Comparison of ENCODE assay signal across 8 mouse cellular contexts in genomic region chr5:77266066-77266885, GRCm38 (mm10). TPM values are rescaled to one million over a fixed set of nuclear protein-coding genes. Genes with fewer than 3 reads are reported as not detected.
A peak's percentile ranks its signal among the peaks of the same experiment; 100 is the strongest.
DNase-seq lines count a peak whose midpoint lies in the region; ATAC-seq and TF ChIP-seq lines count a peak whose summit lies in the region.

No protein-coding gene starts in this region.

- peaks cover 46% of the 10 kb centered on the region for H3K79me3 ChIP-seq in C2C12 (ENCODE audit: low read depth)

- H3K79me2 ChIP-seq in C2C12 (ENCODE audit: control insufficient read depth, insufficient read depth): peaks cover 54% of the 10 kb centered on the region

- peaks cover 11% of the 10 kb centered on the region for H3K4me1 ChIP-seq in heart, embryonic 16.5 days (ENCODE audit: control insufficient read depth, insufficient read depth, low read length)
- peaks cover 5% of the 10 kb centered on the region; the same call in 1 of the 2 replicates for H3K4me1 ChIP-seq in lung, postnatal 0 days (ENCODE audit: insufficient read depth, low read depth, low read length)

- peak overlapping the region; percentile 68 for H3K4me3 ChIP-seq in C2C12 (ENCODE audit: insufficient read depth, poor library complexity, severe bottlenecking)
- peak overlapping the region; percentile 94 for H3K4me3 ChIP-seq in heart, embryonic 16.5 days (ENCODE audit: low read length)
- H3K4me3 ChIP-seq in lung, postnatal 0 days (ENCODE audit: low read depth, low read length): peak overlapping the region; percentile 94

- peak overlapping the region; percentile 89 for H3ac ChIP-seq in C2C12 (ENCODE audit: control insufficient read depth, insufficient read length, low read depth)

- peak overlapping the region; percentile 80 for H3K4me2 ChIP-seq in heart, embryonic 16.5 days (ENCODE audit: low read depth, low read length)
- peak overlapping the region; percentile 71 for H3K4me2 ChIP-seq in lung, postnatal 0 days (replicated peaks; ENCODE audit: low read depth, low read length)

- DNase-seq in adrenal gland, adult 2 months: peak; percentile 81
- peak; percentile 55 to 78 for DNase-seq in kidney, postnatal 25 days
- DNase-seq in lung, postnatal 0 days (ENCODE audit: low spot score): peak; percentile 65
- peak; percentile 49 for DNase-seq in ovary, adult 18-20 months (ENCODE audit: low spot score)
- peak; percentile 76 for DNase-seq in thymus, postnatal 14 days

- WGBS in heart, embryonic 16.5 days: under 1% methylated on average over 86 of the region's 87 CpGs
- under 1% methylated on average over 42 of the region's 87 CpGs for WGBS in lung, postnatal 0 days

- no peaks in the 10 kb centered on the region for H3K27me3 ChIP-seq in C2C12 (ENCODE audit: control insufficient read depth, insufficient read depth, insufficient read length)
- H3K27me3 ChIP-seq in heart, embryonic 16.5 days (ENCODE audit: control insufficient read depth, insufficient read depth, low read length): no peaks in the 10 kb centered on the region
- H3K27me3 ChIP-seq in lung, postnatal 0 days (replicated peaks; ENCODE audit: insufficient read depth, low read length): no peaks in the 10 kb centered on the region

- H3K36me3 ChIP-seq in C2C12 (ENCODE audit: control insufficient read depth, insufficient read depth): peaks cover 28% of the 10 kb centered on the region
- H3K36me3 ChIP-seq in heart, embryonic 16.5 days (ENCODE audit: control insufficient read depth, insufficient read depth): peaks cover 16% of the 10 kb centered on the region
- peaks cover 3% of the 10 kb centered on the region; the same call in 1 of the 2 replicates for H3K36me3 ChIP-seq in lung, postnatal 0 days (ENCODE audit: insufficient read depth, low read length)

- H3K9ac ChIP-seq in heart, embryonic 16.5 days (ENCODE audit: low read length): peak overlapping the region; percentile 95
- peak overlapping the region; percentile 82 for H3K9ac ChIP-seq in lung, postnatal 0 days (replicated peaks; ENCODE audit: low read depth)

- H3K9me3 ChIP-seq in heart, embryonic 16.5 days (replicated peaks; ENCODE audit: control insufficient read depth, low read length): no peaks in the 10 kb centered on the region
- H3K9me3 ChIP-seq in lung, postnatal 0 days (ENCODE audit: low read length): no peaks in the 10 kb centered on the region

- peak overlapping the region; percentile 97 for H3K27ac ChIP-seq in heart, embryonic 16.5 days (ENCODE audit: low read length)
- H3K27ac ChIP-seq in lung, postnatal 0 days (ENCODE audit: low read length): peak overlapping the region; percentile 98

- TF ChIP-seq EP300 in lung, postnatal 0 days (IDR thresholded peaks at IDR 0.05): no peak

- ATAC-seq in erythroid progenitor cell, adult 5-6 weeks (replicated peaks; ENCODE audit: low FRiP score, poor library complexity, severe bottlenecking): peak; percentile 56
- peak; percentile 69 for ATAC-seq in heart, embryonic 16.5 days (replicated peaks; ENCODE audit: extremely low read depth, insufficient read depth, low FRiP score)
- peak; percentile 70 for ATAC-seq in lung, postnatal 0 days

- TF ChIP-seq CTCF in C2C12 (IDR thresholded peaks at IDR 0.05; ENCODE audit: control insufficient read depth, insufficient read depth, insufficient read length): no peak
- TF ChIP-seq CTCF in lung, postnatal 0 days (IDR thresholded peaks at IDR 0.05): no peak

TF ChIP-seq in C2C12, 6 proteins besides CTCF, POLR2A, EP300 and RAD21:
- no peak for TF ChIP-seq MYOD1 (IDR thresholded peaks at IDR 0.05; ENCODE audit: control insufficient read depth, insufficient read length, low read depth)
- TF ChIP-seq USF1 (IDR thresholded peaks at IDR 0.05; ENCODE audit: low read depth): no peak
- no peak for TF ChIP-seq CEBPB (IDR thresholded peaks at IDR 0.05; ENCODE audit: low read depth)
- TF ChIP-seq FOSL1 (IDR thresholded peaks at IDR 0.05; ENCODE audit: insufficient read depth, low read length, poor library complexity, severe bottlenecking): no peak
- TF ChIP-seq MAX (IDR thresholded peaks at IDR 0.05): no peak
- TF ChIP-seq MYOG (IDR thresholded peaks at IDR 0.05; ENCODE audit: control insufficient read depth, extremely low read depth, insufficient read length): no peak

RNA-seq across cellular contexts. Expression of gene Rest, which starts 1.0 kb away (rescaled TPM):
- 7.1 TPM for polyA plus RNA-seq in C2C12 (2012; fragmentation: generic; extraction: Trizol)
- total RNA-seq in adrenal gland, adult 2 months (2021): 10 to 100 TPM; 18.9 to 19.6 TPM
- polyA plus RNA-seq in adrenal gland, adult 2 months (2012; rRNA removed): 6.9 and 7.8 TPM in 2 replicates
- 7.2 and 8.8 TPM in 2 replicates for total RNA-seq in erythroid progenitor cell, adult 5-6 weeks (2015; ENCODE audit: low replicate concordance)
- total RNA-seq in erythroid progenitor cell, adult 5-6 weeks (2017; ENCODE audit: low replicate concordance): 11.2 and 13.4 TPM in 2 replicates
- 18.9 and 20.3 TPM in 2 replicates for polyA plus RNA-seq in heart, embryonic 16.5 days (2015; fragmentation: Nextera tagmentation; extraction: Ambion mirVana)
- 20.4 and 23.5 TPM in 2 replicates for polyA plus RNA-seq in lung, postnatal 0 days (2015; fragmentation: Nextera tagmentation; extraction: Ambion mirVana)

RNA-seq across cellular contexts. Expression of gene Noa1, which starts 43.6 kb away (rescaled TPM):
- 33.4 TPM for polyA plus RNA-seq in C2C12 (2012; fragmentation: generic; extraction: Trizol)
- total RNA-seq in adrenal gland, adult 2 months (2021): 10 to 100 TPM; 28.7 to 29.5 TPM
- 30.2 and 31.6 TPM in 2 replicates for polyA plus RNA-seq in adrenal gland, adult 2 months (2012; rRNA removed)
- total RNA-seq in erythroid progenitor cell, adult 5-6 weeks (2015; ENCODE audit: low replicate concordance): 6.3 and 10.5 TPM in 2 replicates
- 11.6 and 28.2 TPM in 2 replicates for total RNA-seq in erythroid progenitor cell, adult 5-6 weeks (2017; ENCODE audit: low replicate concordance)
- polyA plus RNA-seq in heart, embryonic 16.5 days (2015; fragmentation: Nextera tagmentation; extraction: Ambion mirVana): 22.5 and 23.7 TPM in 2 replicates
- 11.6 and 13.6 TPM in 2 replicates for polyA plus RNA-seq in lung, postnatal 0 days (2015; fragmentation: Nextera tagmentation; extraction: Ambion mirVana)

RNA-seq across cellular contexts. Expression of gene Polr2b, which starts 43.7 kb away (rescaled TPM):
- polyA plus RNA-seq in C2C12 (2012; fragmentation: generic; extraction: Trizol): 24.3 TPM
- total RNA-seq in adrenal gland, adult 2 months (2021): 10 to 100 TPM; 67.5 to 95.1 TPM
- polyA plus RNA-seq in adrenal gland, adult 2 months (2012; rRNA removed): 20.7 and 37.6 TPM in 2 replicates
- 43.6 and 62.5 TPM in 2 replicates for total RNA-seq in erythroid progenitor cell, adult 5-6 weeks (2015; ENCODE audit: low replicate concordance)
- 53.7 and 109 TPM in 2 replicates for total RNA-seq in erythroid progenitor cell, adult 5-6 weeks (2017; ENCODE audit: low replicate concordance)
- polyA plus RNA-seq in heart, embryonic 16.5 days (2015; fragmentation: Nextera tagmentation; extraction: Ambion mirVana): 39.0 and 40.4 TPM in 2 replicates
- polyA plus RNA-seq in lung, postnatal 0 days (2015; fragmentation: Nextera tagmentation; extraction: Ambion mirVana): 23.6 and 26.2 TPM in 2 replicates

RNA-seq across cellular contexts. Expression of gene Spink2, which starts 55.0 kb away (rescaled TPM):
- polyA plus RNA-seq in C2C12 (2012; fragmentation: generic; extraction: Trizol): not detected
- under 1 TPM in 1 of 2 experiments, not detected in 1; 0.52 TPM for total RNA-seq in adrenal gland, adult 2 months (2021)
- 0.20 TPM in 1 of 2 replicates, not detected in the other for polyA plus RNA-seq in adrenal gland, adult 2 months (2012; rRNA removed)
- total RNA-seq in erythroid progenitor cell, adult 5-6 weeks (2015; ENCODE audit: low replicate concordance): not detected in 2 replicates
- not detected in 2 replicates for total RNA-seq in erythroid progenitor cell, adult 5-6 weeks (2017; ENCODE audit: low replicate concordance)
- 2.4 and 2.6 TPM in 2 replicates for polyA plus RNA-seq in heart, embryonic 16.5 days (2015; fragmentation: Nextera tagmentation; extraction: Ambion mirVana)
- polyA plus RNA-seq in lung, postnatal 0 days (2015; fragmentation: Nextera tagmentation; extraction: Ambion mirVana): 5.2 and 8.5 TPM in 2 replicates

Comparison
In these comparisons a context has a peak if more than half of its experiments do, and no peak if none do; other contexts are left out.
1. Peak in every context shown above with its lines: DNase-seq, ATAC-seq, H3K4me3 ChIP-seq and H3K27ac ChIP-seq.